Mouse (Mus musculus) bone marrow, adult 2 months (tissue): Measurements from ENCODE around the gene Gabbr1. TPM values are rescaled to one million over a fixed set of nuclear protein-coding genes. Genes with fewer than 3 reads are reported as not detected.
A peak's percentile ranks its signal among the peaks of the same experiment; 100 is the strongest.

Source experiments
- H3K27ac ChIP-seq: fragments of 200-500 bp; 2 replicates; pipeline ENCODE4 v1.5.1; 2012; ENCODE audit warnings: low read depth, mild to moderate bottlenecking, control low read depth, inconsistent platforms, low read length; ENCODE audit not compliant: control insufficient read depth, poor library complexity, insufficient read depth
- H3K4me1 ChIP-seq: fragments of 200-500 bp; 2 replicates; pipeline ENCODE4 v1.6.1; 2011; ENCODE audit warnings: low read length; ENCODE audit not compliant: control insufficient read depth, insufficient read depth
- H3K4me3 ChIP-seq: fragments of 200-500 bp; replicated peaks from 2 replicates; pipeline ENCODE3; 2011; ENCODE audit warnings: mild to moderate bottlenecking, low read depth, low read length, control low read depth; ENCODE audit not compliant: control insufficient read depth
- CTCF ChIP-seq: fragments of 200-500 bp; IDR thresholded peaks from 2 replicates; pipeline ENCODE4 v1.5.1; 2011; ENCODE audit warnings: low read length, control low read depth; ENCODE audit not compliant: control insufficient read depth, insufficient read depth
- POLR2A ChIP-seq: fragments of 200-500 bp; IDR thresholded peaks from 2 replicates; pipeline ENCODE4 v1.6.1; 2011; ENCODE audit warnings: low read depth, mild to moderate bottlenecking, control low read depth, low read length, borderline replicate concordance; ENCODE audit not compliant: control insufficient read depth
- WGBS: fragments of 180-500 bp; shearing (Covaris S2); methylation state at CpG from one replicate; pipeline ENCODE4 v1.1.7; 2018; 5-methylcytosine and 5-hydroxymethylcytosine counted together
- polyA plus RNA-seq: library from polyadenylated mRNA; stranded (reverse); fragments of >200 nt; gene quantifications from 2 replicates; pipeline ENCODE4 v1.2.4, GENCODE M21; 2011; ENCODE audit warnings: low replicate concordance; ENCODE audit not compliant: missing spikeins, insufficient read depth, insufficient read length

Gene Gabbr1
- polyA plus RNA-seq: 19.5 and 47.1 TPM in 2 replicates

DNA sequence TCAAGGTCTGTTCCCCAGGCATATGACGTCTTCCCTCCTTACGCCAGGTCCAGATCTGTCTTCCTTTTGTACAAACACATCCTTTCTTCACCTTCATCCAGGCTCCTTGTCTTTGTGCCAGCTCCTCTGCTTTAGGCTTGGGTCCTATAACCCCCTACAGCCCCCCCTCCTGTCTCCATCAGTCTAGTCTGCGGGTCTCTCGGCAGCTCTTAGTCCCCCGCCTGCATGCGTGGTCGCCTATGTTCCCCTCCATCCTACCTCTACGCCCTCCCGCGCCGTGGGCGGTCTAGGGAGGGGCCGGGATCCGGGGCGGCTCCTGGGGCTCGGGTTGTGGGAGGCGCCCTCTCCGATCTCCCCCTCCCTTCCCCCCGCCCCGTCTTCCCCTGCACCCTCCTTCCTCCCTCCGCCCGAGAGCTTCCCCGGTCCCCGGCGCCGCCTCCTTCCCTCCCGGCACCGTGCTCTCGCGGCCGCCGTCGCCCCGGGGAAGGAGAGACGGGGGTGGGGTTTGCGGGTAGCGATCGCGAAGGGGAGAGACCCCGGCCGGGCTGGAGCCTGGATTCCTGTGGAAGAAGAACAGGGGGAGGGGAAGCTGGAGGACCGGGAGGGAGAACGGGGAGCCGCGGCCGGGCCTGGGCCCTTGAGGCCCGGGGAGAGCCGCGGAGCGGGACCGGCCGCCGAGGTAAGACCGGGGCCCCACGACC is at the start of gene Gabbr1:
Gene Gabbr1 (plus strand): TSS at position 356 of the 701 bp plus-strand sequence.
- Histone ChIP-seq H3K4me3 (peak within 1 kb of the TSS; percentile 67), H3K4me1 (no peaks in the 10 kb centered on the region; the same call in 1 of the 2 replicates), H3K27ac (peak within 1 kb of the TSS; percentile 76)
- WGBS: under 1% methylated on average over 51 of the region's 55 CpGs
- TF ChIP-seq CTCF (no peak), POLR2A (no peak)

DNA sequence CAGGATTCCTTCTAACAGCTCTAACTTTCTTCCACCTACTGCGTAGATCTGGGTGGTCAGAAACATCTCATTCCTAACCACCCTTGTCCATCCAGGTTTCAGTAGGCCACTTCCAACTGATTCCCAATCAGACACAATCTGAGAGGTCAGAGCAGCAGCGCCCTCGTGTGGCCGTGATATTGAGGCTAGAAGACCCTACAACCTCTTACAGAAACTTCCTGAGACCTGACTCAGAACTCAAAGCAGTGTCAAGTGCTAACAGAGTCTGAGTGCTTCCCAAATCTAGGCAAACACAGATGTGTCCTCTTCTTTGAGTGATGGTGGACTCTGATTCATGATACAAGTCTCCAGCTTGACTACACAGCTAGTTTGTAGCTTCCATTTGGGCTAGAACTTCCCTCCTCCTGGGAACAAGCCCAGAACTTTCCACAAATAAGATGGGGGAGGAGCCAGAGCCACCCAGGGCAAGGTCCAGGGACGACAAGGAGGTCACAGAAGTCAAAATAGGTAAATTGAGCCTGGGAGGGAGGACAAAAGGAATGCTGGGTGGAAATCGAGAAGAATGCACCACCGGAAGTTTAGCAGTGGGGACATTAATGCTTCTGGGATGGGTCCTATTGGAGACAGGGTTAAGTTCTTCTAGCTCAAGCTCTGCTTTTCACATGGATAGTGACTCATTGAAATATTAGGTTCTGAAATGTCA is 48.6 kb upstream of the Gabbr1 start:
- Histone ChIP-seq H3K4me3 (no peak overlapping the region), H3K27ac (no peak overlapping the region), H3K4me1 (no peaks in the 10 kb centered on the region)
- 28% methylated on average over 7 of the region's 7 CpGs for WGBS
- no peak for TF ChIP-seq POLR2A
- peak; percentile 80 for TF ChIP-seq CTCF

DNA sequence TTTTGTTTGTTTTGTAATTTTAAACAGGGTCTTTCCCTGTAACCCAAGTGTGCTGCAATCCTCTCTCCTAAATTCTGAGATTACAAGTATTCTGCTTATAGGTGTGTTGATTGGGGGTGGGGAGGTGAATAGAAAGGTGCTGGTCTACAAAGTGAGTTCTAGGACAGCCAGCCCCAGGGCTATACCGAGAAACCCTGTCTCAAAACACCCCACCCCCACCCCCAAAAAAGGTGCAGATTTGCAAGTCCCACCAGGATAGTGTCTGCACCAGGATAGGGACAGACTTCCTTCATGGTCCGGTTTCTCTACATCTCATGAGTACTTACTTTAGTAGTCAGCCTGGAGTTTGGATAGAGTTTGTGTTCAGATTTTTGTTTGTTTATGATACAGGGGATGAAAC is 47.3 kb upstream of the Gabbr1 start:
- TF ChIP-seq CTCF (no peak), POLR2A (no peak)
- no peak overlapping the region for H3K27ac ChIP-seq
- no peaks in the 10 kb centered on the region for H3K4me1 ChIP-seq
- H3K4me3 ChIP-seq: no peak overlapping the region
- WGBS: 76% methylated on average over 2 of the region's 2 CpGs

DNA sequence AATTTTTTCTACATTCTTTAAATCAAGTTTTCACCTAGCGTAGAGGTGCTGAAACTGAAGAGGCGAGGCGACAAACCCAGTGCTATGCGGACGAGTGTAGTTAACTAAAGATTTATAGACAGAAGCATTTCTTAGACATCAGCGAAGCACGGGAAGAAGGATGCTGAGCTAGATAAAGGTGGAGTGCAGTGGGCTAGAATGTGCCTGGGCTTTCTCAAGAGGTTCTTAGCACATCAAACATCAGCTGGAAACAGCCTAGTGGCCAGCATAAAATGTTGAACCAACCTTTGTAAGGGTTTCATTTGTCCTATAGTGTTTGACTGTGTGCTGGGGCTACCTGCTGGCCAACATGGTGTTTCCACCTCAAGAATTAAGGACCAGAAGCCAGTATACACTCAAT is 44.9 kb upstream of the Gabbr1 start, which contains the start of gene Zfp57:
Gene Zfp57 (plus strand): TSS at position 301 of the 400 bp plus-strand sequence.
- Histone ChIP-seq H3K4me3 (no peak within 1 kb of the TSS), H3K4me1 (no peaks in the 10 kb centered on the region), H3K27ac (no peak within 1 kb of the TSS)
- 79% methylated on average over 7 of the region's 7 CpGs for WGBS
- no peak for TF ChIP-seq POLR2A
- no peak for TF ChIP-seq CTCF

DNA sequence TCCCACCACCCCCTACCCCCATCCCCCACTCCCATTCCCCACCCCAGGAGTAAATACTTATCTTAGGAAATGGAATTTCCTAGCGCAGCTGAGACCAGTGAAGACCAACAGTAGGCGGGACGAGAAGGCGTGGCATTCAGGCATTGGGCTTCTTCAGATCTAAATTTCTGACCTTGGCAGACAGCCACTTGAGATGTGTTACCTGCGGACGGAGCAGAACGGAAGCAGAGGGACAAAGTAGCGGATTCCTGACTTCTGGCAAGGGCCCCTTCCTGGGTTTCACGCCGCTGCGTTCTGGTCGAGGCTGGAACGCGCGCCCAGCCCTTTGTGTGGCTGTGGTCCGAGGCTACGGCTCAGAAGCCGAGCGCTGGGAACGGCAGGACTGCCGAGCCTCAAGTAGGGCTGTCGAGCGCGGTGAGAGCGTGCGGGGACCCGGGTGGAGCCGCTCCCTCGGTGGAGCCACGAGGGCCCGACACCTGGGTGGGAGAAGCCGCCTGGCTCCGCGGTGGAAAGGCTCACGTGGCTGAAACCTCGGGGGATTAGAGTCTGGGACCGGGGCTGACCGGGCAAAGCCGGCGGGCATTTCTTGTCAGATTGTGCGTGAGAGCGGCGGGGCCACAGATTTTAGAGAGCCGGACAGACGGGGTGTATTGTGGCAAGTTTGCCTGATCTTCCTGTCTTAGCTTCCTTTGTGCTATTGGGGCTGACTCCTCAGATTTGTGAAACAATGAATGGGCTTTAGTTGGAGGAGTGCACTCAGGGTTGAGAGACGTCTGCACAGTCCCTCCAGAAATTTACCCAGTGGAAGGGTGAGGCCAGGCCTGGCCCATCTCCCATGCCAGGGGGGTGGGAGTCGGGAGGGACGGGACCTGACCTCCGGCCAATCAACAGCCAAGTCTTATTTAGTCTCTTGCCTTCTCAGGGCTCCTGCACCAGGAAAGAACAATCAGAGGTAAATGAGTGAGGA is 43.1 kb upstream of the Gabbr1 start:
- Histone ChIP-seq H3K27ac (no peak overlapping the region), H3K4me1 (no peaks in the 10 kb centered on the region; the same call in 1 of the 2 replicates), H3K4me3 (peak overlapping the region; percentile 16)
- WGBS: 2% methylated on average over 49 of the region's 49 CpGs
- no peak for TF ChIP-seq CTCF
- TF ChIP-seq POLR2A: no peak

DNA sequence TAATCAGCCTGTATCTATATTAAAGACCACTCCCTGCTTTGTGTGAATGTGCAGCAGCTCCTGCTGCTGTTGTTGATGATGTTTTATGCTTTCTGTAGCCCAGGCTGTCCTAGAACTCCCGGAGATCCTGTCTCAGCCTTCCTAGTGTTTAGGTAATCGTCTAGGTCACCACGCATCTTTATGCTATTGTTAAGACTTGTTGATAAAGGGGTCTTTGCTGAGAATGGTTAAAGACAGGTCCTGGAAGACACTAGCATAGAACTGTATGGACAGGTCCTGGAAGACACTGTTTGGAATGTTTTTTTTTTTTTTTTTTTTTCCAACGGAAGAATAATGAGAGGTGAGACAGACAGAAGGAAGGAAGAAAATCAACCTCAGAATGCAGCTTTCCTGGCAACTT is 42.4 kb upstream of the Gabbr1 start:
- Histone ChIP-seq H3K27ac (no peak overlapping the region), H3K4me3 (no peak overlapping the region), H3K4me1 (no peaks in the 10 kb centered on the region; the same call in 1 of the 2 replicates)
- TF ChIP-seq POLR2A (no peak), CTCF (no peak)
- WGBS: 66% methylated on average over 4 of the region's 4 CpGs

DNA sequence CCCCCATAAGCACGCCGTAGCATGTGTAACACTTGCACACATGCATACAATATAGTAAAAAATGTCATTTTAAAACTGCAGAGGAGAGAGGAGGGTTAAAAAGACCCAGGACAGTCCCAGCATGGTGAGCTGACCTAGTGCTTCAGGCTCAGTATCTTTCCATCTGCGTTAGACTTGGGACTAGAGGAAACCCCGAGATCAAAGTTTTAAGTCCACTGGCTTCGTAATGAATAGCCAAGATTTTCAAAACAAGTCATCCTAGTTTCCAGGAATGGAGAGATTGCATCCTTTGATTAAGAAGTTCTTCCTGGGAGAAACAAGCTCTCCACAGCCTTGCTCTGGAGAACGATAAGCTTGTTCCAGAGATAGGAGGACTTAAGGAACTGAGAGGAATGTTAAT is 37.6 kb upstream of the Gabbr1 start:
- 90% methylated on average over 6 of the region's 6 CpGs for WGBS
- H3K4me1 ChIP-seq: no peaks in the 10 kb centered on the region; the same call in 1 of the 2 replicates
- H3K4me3 ChIP-seq: no peak overlapping the region
- H3K27ac ChIP-seq: no peak overlapping the region
- TF ChIP-seq CTCF (no peak), POLR2A (no peak)

DNA sequence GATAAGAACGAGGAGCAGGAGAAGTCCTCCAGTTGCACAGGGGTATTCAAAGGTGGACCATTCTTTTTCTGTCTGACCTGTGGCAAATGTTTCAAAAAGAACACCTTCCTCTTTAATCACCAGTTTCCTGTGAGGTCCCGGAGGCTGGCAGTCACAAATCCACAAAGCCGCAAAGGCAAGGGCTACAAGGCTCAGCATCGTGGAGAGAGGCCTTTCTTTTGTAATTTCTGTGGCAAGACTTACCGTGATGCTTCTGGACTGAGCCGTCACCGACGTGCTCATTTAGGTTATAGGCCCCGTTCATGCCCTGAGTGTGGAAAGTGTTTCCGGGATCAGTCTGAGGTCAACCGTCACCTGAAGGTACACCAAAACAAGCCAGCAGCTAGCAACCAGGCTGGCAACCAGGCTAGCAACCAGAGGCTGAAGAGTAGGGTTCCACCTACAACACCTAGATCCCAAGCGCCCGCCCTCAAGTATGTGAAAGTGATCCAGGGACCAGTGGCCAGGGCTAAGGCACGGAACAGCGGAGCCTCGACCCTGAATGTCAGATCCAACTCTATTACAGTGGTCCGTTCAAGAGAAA is 36.2 kb upstream of the Gabbr1 start:
- no peak overlapping the region for H3K27ac ChIP-seq
- no peak for TF ChIP-seq POLR2A
- no peak for TF ChIP-seq CTCF
- WGBS: 34% methylated on average over 17 of the region's 17 CpGs
- no peaks in the 10 kb centered on the region; the same call in 1 of the 2 replicates for H3K4me1 ChIP-seq
- no peak overlapping the region for H3K4me3 ChIP-seq
